Mouse (Mus musculus) heart, embryonic 14.5 days (tissue): ENCODE measurements around the gene Mgll. TPM values are rescaled to one million over a fixed set of nuclear protein-coding genes. Genes with fewer than 3 reads are reported as not detected.

ENCODE experiments used
- ATAC-seq: fragments of 200-750 bp; cut with Nextera tagmentation; 2 replicates; pipeline ENCODE4 v1.8.0; 2017; ENCODE audit warnings: low read depth, moderate TSS enrichment; ENCODE audit not compliant: insufficient number of reproducible peaks, insufficient read depth, low FRiP score
- H3K27ac ChIP-seq, 2 experiments: fragments of 200-500 bp in 1 of 2; fragments of 300-500 bp in 1 of 2; sonication (generic) in 1 of 2; replicated peaks in 1 of 2; 2 replicates each; pipeline ENCODE4 v1.5.1; 2012 to 2014; ENCODE audit warnings: low read depth in 2 of 2, low read length in 2 of 2, control low read depth in 1 of 2, mild to moderate bottlenecking in 1 of 2, mixed read lengths in 1 of 2; ENCODE audit not compliant: control insufficient read depth in 1 of 2, insufficient read depth in 1 of 2
- H3K27me3 ChIP-seq: fragments of 300-500 bp; sonication (generic); 2 replicates; pipeline ENCODE4 v1.6.1; 2014; ENCODE audit warnings: mild to moderate bottlenecking, low read length, control low read depth; ENCODE audit not compliant: control insufficient read depth, insufficient read depth
- H3K36me3 ChIP-seq: fragments of 300-500 bp; sonication (generic); 2 replicates; pipeline ENCODE4 v1.6.1; 2014; ENCODE audit warnings: mild to moderate bottlenecking, control low read depth, low read length, mixed read lengths; ENCODE audit not compliant: control insufficient read depth, insufficient read depth
- H3K4me1 ChIP-seq, 2 experiments: fragments of 200-500 bp in 1 of 2; fragments of 300-500 bp in 1 of 2; sonication (generic) in 1 of 2; 2 replicates each; pipeline ENCODE4 v1.6.1; 2012 to 2014; ENCODE audit warnings: low read length in 2 of 2, control low read depth in 1 of 2, mixed read lengths in 1 of 2; ENCODE audit not compliant: control insufficient read depth in 2 of 2, insufficient read depth in 2 of 2
- H3K4me2 ChIP-seq: fragments of 300-500 bp; sonication (generic); 2 replicates; pipeline ENCODE4 v1.6.1; 2014; ENCODE audit warnings: mild to moderate bottlenecking, low read length
- H3K4me3 ChIP-seq, 2 experiments: fragments of 200-500 bp in 1 of 2; fragments of 300-500 bp in 1 of 2; sonication (generic) in 1 of 2; 2 replicates each; pipeline ENCODE4 v1.5.1; 2012 to 2014; ENCODE audit warnings: low read length in 2 of 2, mild to moderate bottlenecking in 2 of 2, control low read depth in 1 of 2, low read depth in 1 of 2, moderate library complexity in 1 of 2; ENCODE audit not compliant: control insufficient read depth in 1 of 2, insufficient read depth in 1 of 2
- H3K9ac ChIP-seq: fragments of 300-500 bp; sonication (generic); 2 replicates; pipeline ENCODE4 v1.6.1; 2014; ENCODE audit warnings: mild to moderate bottlenecking, low read length
- H3K9me3 ChIP-seq: fragments of 300-500 bp; sonication (generic); 2 replicates; pipeline ENCODE4 v1.6.1; 2016; ENCODE audit warnings: low read length, control low read depth; ENCODE audit not compliant: control insufficient read depth
- WGBS: fragments of 180-500 bp; shearing (Covaris S2); extraction: QIAGEN DNeasy Blood & Tissue Kit; methylation state at CpG from one replicate; pipeline ENCODE4 v1.1.7; 2014; 5-methylcytosine and 5-hydroxymethylcytosine counted together
- polyA plus RNA-seq: library from polyadenylated mRNA; unstranded; fragments of >200 nt; fragmentation: Nextera tagmentation; extraction: Ambion mirVana; gene quantifications from 2 replicates; pipeline ENCODE4 v1.2.1, GENCODE M21; 2014

Gene Mgll
- polyA plus RNA-seq, 1 experiment from 2014 or later, result 28.7 TPM

- 66% methylated on average over 15 of the region's 15 CpGs for WGBS
- Histone ChIP-seq H3K27ac (peak overlapping the region; percentile 8 to 33; a peak in 1 of 4 replicates), H3K27me3 (no peaks in the 10 kb centered on the region), H3K9ac (no peak overlapping the region), H3K36me3 (no peaks in the 10 kb centered on the region), H3K4me2 (no peak overlapping the region), H3K9me3 (no peaks in the 10 kb centered on the region), H3K4me1 (peaks cover 42 to 43% of the 10 kb centered on the region in 2 experiments), H3K4me3 (no peak overlapping the region)
- ATAC-seq, result no peak
Measured at GRCm38 (mm10) chr6:88786732-88787445, 62.7 kb downstream of the Mgll start.

- WGBS, result 62% methylated on average over 14 of the region's 14 CpGs
- no peak overlapping the region for H3K9ac ChIP-seq
- no peak for ATAC-seq
- no peaks in the 10 kb centered on the region for H3K27me3 ChIP-seq
- 0 out of 4 replicates have a peak overlapping the region, but pooled peaks of 1 of the 2 experiments have one; percentile 33 for H3K27ac ChIP-seq
- no peak overlapping the region for H3K4me3 ChIP-seq
- H3K9me3 ChIP-seq, result no peaks in the 10 kb centered on the region
- H3K4me1 ChIP-seq, result peaks cover 42 to 44% of the 10 kb centered on the region in 2 experiments
- no peak overlapping the region for H3K4me2 ChIP-seq
- no peaks in the 10 kb centered on the region for H3K36me3 ChIP-seq
Measured at GRCm38 (mm10) chr6:88787496-88787895, 63.3 kb downstream of the Mgll start.

GRCm38 (mm10) chr6:88788219-88788618 is 64.0 kb downstream of the Mgll start:
- peaks cover 40 to 44% of the 10 kb centered on the region in 2 experiments for H3K4me1 ChIP-seq
- H3K4me2 ChIP-seq, result no peak overlapping the region
- no peak overlapping the region for H3K4me3 ChIP-seq

GRCm38 (mm10) chr6:88791299-88791698 is 67.1 kb downstream of the Mgll start:
- no peak overlapping the region for H3K4me3 ChIP-seq
- H3K27ac ChIP-seq, result no peak overlapping the region
- ATAC-seq, result no peak
- no peak overlapping the region for H3K4me2 ChIP-seq
- 37% methylated on average over 9 of the region's 9 CpGs for whole genome bisulfite sequencing
- H3K27me3 ChIP-seq, result no peaks in the 10 kb centered on the region
- H3K4me1 ChIP-seq, result peaks cover 18 to 21% of the 10 kb centered on the region in 2 experiments
- no peaks in the 10 kb centered on the region for H3K9me3 ChIP-seq
- H3K36me3 ChIP-seq, result no peaks in the 10 kb centered on the region
- H3K9ac ChIP-seq, result no peak overlapping the region

More at GRCm38 (mm10) chr6:88788219-88788618, 64.0 kb downstream of the Mgll start:
- WGBS, result 76% methylated on average over 11 of the region's 11 CpGs
- H3K36me3 ChIP-seq, result no peaks in the 10 kb centered on the region
- H3K9ac ChIP-seq, result no peak overlapping the region
- no peaks in the 10 kb centered on the region for H3K27me3 ChIP-seq
- no peak for ATAC-seq
- H3K9me3 ChIP-seq, result no peaks in the 10 kb centered on the region
- H3K27ac ChIP-seq, result no peak overlapping the region

GRCm38 (mm10) chr6:88792147-88792691 is 68.0 kb downstream of the Mgll start:
- no peak overlapping the region for H3K4me2 ChIP-seq
- no peak overlapping the region for H3K27ac ChIP-seq
- no peaks in the 10 kb centered on the region for H3K27me3 ChIP-seq
- H3K36me3 ChIP-seq, result no peaks in the 10 kb centered on the region
- no peak overlapping the region for H3K9ac ChIP-seq
- no peaks in the 10 kb centered on the region for H3K9me3 ChIP-seq
- H3K4me1 ChIP-seq, result peaks cover 8 to 13% of the 10 kb centered on the region in 2 experiments
- H3K4me3 ChIP-seq, result no peak overlapping the region
- WGBS, result 49% methylated on average over 7 of the region's 7 CpGs
- no peak for ATAC-seq

GRCm38 (mm10) chr6:88793243-88793642 is 69.0 kb downstream of the Mgll start:
- WGBS, result 60% methylated on average over 2 of the region's 2 CpGs
- ATAC-seq, result no peak
- Histone ChIP-seq H3K27me3 (no peaks in the 10 kb centered on the region), H3K36me3 (no peaks in the 10 kb centered on the region), H3K4me1 (peaks cover 7 to 9% of the 10 kb centered on the region in 2 experiments; a peak in 2 of 4 replicates), H3K4me2 (no peak overlapping the region), H3K9me3 (no peaks in the 10 kb centered on the region), H3K27ac (no peak overlapping the region), H3K9ac (no peak overlapping the region), H3K4me3 (no peak overlapping the region)

- Histone ChIP-seq H3K27ac (no peak overlapping the region), H3K4me1 (peaks cover 7 to 9% of the 10 kb centered on the region in 2 experiments; a peak in 2 of 4 replicates), H3K4me2 (no peak overlapping the region), H3K9me3 (no peaks in the 10 kb centered on the region), H3K27me3 (no peaks in the 10 kb centered on the region), H3K4me3 (no peak overlapping the region), H3K36me3 (no peaks in the 10 kb centered on the region), H3K9ac (no peak overlapping the region)
- WGBS, result 86% methylated on average over 13 of the region's 13 CpGs
- no peak for ATAC-seq
Measured at GRCm38 (mm10) chr6:88793872-88794271, 69.7 kb downstream of the Mgll start.
